Mouse (Mus musculus): Measurements from ENCODE around the gene Maged1. TPM values are rescaled to one million over a fixed set of nuclear protein-coding genes. Genes with fewer than 3 reads are reported as not detected.

Maged1 gene
- 802 and 805 TPM in 2 replicates for polyA plus RNA-seq (2016; fragmentation: Nextera tagmentation; extraction: Ambion mirVana)

DNA sequence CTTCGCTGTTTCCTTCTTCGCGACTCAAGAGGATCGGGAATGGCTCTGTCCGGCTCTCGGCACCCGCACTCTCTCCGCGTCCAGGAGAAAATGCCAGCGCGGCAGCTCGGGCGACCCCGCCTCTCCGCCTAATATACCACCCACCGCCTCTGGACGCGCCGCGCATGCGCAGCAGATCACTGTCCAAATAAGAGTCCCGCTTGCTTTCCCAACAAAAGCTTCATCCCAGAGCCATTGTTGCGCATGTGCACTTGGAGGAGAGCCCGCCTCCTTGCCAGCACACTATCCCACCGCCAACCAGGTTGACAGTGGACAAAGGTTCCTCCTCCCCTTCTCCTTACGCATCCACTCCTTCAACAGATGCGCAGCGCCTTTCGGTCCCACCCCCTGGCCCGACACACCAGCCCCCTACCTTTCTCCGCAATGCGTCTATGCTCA lies at the start of gene Maged1:
Maged1 (minus strand) TSS at position 226 of the 438 bp plus-strand sequence.
- 15% methylated on average over 32 of the region's 32 CpGs for whole genome bisulfite sequencing
- peak; percentile 93 for ATAC-seq (ENCODE audit: insufficient number of reproducible peaks, insufficient read depth, low FRiP score, low TSS enrichment)
- peak within 1 kb of the TSS; percentile 90 for H3K27ac ChIP-seq

GRCm38 (mm10) chrX:94580251-94580650 lies 38.3 kb upstream of the Maged1 start:
- 87% methylated on average over 1 of the region's 1 CpGs for WGBS
- H3K9me3 ChIP-seq = no peaks in the 10 kb centered on the region
- no peak overlapping the region for H3K9ac ChIP-seq
- H3K27ac ChIP-seq = no peak overlapping the region
- no peaks in the 10 kb centered on the region for H3K4me1 ChIP-seq
- no peak for ATAC-seq (ENCODE audit: insufficient number of reproducible peaks, insufficient read depth, low FRiP score, low TSS enrichment)
- 0 out of 2 replicates have a peak, but pooled peaks cover 4% of the 10 kb centered on the region for H3K27me3 ChIP-seq
- no peak overlapping the region for H3K4me3 ChIP-seq
- H3K4me2 ChIP-seq (replicated peaks) = no peak overlapping the region
- no peaks in the 10 kb centered on the region for H3K36me3 ChIP-seq

More for the DNA sequence above, at the start of gene Maged1:
- Histone ChIP-seq H3K27me3 (peaks cover 17% of the 10 kb centered on the region), H3K36me3 (peaks cover 31% of the 10 kb centered on the region), H3K9ac (peak within 1 kb of the TSS; percentile 84), H3K4me3 (peak within 1 kb of the TSS; percentile 57), H3K9me3 (no peaks in the 10 kb centered on the region), H3K4me1 (peaks cover 5% of the 10 kb centered on the region; the same call in 1 of the 2 replicates), H3K4me2 (replicated peaks) (peak within 1 kb of the TSS; percentile 52)

DNA sequence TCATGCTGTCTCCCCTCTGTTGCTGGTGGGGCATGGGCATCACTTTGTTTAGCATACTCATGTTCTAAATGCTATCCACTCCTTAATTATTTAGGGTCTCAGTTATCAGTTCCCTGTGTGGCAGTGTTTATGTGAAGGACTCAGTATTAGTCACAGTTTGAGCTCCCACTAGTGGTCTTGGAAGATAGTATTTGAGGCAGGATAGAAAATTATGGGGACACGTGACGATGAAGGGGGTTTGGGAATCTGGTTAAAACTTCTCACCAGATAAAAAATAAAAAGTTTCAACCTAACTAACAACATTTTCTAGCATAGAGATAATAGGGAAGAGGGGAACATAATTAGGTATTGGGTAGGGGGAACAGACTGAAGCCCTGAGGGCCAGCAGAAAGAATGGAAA lies 22.8 kb upstream of the Maged1 start:
- Histone ChIP-seq H3K4me1 (no peaks in the 10 kb centered on the region), H3K4me2 (replicated peaks) (no peak overlapping the region), H3K27ac (no peak overlapping the region), H3K36me3 (no peaks in the 10 kb centered on the region), H3K4me3 (no peak overlapping the region), H3K9me3 (no peaks in the 10 kb centered on the region), H3K27me3 (no peaks in the 10 kb centered on the region), H3K9ac (no peak overlapping the region)
- ATAC-seq (ENCODE audit: insufficient number of reproducible peaks, insufficient read depth, low FRiP score, low TSS enrichment) = no peak
- WGBS = 63% methylated on average over 2 of the region's 2 CpGs

GRCm38 (mm10) chrX:94562392-94562791 lies 20.4 kb upstream of the Maged1 start:
- Histone ChIP-seq H3K4me1 (no peaks in the 10 kb centered on the region), H3K9me3 (no peaks in the 10 kb centered on the region), H3K4me2 (replicated peaks) (no peak overlapping the region), H3K27ac (no peak overlapping the region), H3K27me3 (no peaks in the 10 kb centered on the region), H3K36me3 (no peaks in the 10 kb centered on the region), H3K4me3 (no peak overlapping the region), H3K9ac (no peak overlapping the region)
- 44% methylated on average over 5 of the region's 5 CpGs for WGBS
- no peak for ATAC-seq (ENCODE audit: insufficient number of reproducible peaks, insufficient read depth, low FRiP score, low TSS enrichment)

DNA sequence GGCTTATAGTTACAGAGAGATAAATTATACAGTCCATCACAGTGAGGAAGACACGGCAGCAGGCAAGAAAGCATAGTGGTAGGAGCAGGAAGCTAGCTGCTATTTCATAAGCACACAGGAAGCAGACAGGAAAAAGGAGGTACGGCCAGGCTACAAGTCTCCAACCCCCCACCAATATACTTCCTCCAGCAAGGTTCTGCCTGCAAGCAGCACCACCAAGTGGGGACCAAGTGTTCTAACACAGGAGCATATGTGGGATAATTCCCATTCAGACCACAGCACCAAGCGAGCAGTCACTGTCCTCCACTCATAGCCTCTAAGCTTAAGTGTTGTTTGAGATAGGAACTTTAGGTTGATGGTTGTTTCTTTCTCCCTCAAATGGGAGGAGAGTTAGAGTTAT lies 6.3 kb upstream of the Maged1 start:
- Histone ChIP-seq H3K4me2 (replicated peaks) (no peak overlapping the region), H3K9ac (no peak overlapping the region), H3K27ac (no peak overlapping the region), H3K4me1 (no peaks in the 10 kb centered on the region), H3K4me3 (no peak overlapping the region), H3K27me3 (no peaks in the 10 kb centered on the region), H3K36me3 (no peaks in the 10 kb centered on the region), H3K9me3 (no peaks in the 10 kb centered on the region)
- ATAC-seq (ENCODE audit: insufficient number of reproducible peaks, insufficient read depth, low FRiP score, low TSS enrichment) = no peak
- 65% methylated on average over 3 of the region's 3 CpGs for WGBS

- H3K27me3 ChIP-seq = peaks cover 13% of the 10 kb centered on the region
- WGBS = 76% methylated on average over 3 of the region's 3 CpGs
- no peak overlapping the region for H3K27ac ChIP-seq
- H3K4me1 ChIP-seq = no peaks in the 10 kb centered on the region
- H3K4me2 ChIP-seq (replicated peaks) = no peak overlapping the region
- H3K9ac ChIP-seq = no peak overlapping the region
- no peaks in the 10 kb centered on the region for H3K9me3 ChIP-seq
- no peaks in the 10 kb centered on the region for H3K36me3 ChIP-seq
- no peak overlapping the region for H3K4me3 ChIP-seq
- ATAC-seq (ENCODE audit: insufficient number of reproducible peaks, insufficient read depth, low FRiP score, low TSS enrichment) = no peak
These were observed 4.0 kb upstream of the Maged1 start for GRCm38 (mm10) chrX:94545941-94546340.

DNA sequence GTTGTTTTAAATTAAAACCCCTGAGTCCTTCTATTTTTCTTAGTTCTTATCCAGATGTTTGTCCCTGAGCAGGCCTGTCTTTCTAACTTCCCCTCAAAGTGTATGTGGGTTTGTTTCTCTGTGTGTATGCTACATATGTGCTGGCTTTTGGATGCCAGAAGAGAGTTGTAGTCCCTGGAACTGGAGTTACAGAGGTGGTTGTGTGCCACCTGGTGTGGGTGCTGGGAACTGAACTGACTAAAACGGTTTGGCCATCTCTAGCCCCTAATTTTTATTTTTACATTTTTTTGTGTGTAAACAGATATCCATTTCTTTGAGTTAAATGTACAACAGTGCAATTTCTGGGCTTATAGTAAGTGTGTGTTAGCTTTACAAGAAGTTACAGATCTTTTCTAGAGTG lies 3.0 kb upstream of the Maged1 start:
- Histone ChIP-seq H3K9me3 (no peaks in the 10 kb centered on the region), H3K4me2 (replicated peaks) (no peak overlapping the region), H3K27ac (no peak overlapping the region), H3K4me3 (no peak overlapping the region), H3K36me3 (peaks cover 3% of the 10 kb centered on the region; the same call in 1 of the 2 replicates), H3K27me3 (peaks cover 17% of the 10 kb centered on the region), H3K9ac (no peak overlapping the region), H3K4me1 (peaks cover 2% of the 10 kb centered on the region; the same call in 1 of the 2 replicates)
- 15% methylated on average over 1 of the region's 1 CpGs for WGBS
- ATAC-seq (ENCODE audit: insufficient number of reproducible peaks, insufficient read depth, low FRiP score, low TSS enrichment) = no peak

DNA sequence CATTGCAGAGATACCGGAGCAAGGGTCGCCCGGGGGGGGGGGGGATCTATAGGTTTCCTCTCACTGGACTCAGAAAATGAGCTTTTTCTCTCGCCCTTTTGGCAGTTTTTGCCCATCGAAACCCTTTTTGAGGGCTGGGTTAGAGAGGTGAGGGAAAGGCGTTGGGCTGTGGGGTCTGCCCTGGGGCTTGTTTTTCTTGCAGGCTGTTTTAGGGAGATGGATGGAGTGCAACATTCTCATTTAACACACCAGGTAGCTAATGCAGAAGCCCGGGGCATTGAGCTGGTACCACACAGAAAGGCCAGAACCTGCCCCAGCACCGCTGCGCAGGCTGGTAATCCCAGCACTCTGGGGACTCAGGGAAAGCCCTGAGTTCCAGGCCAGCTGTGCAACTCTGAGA lies 593 bp upstream of the Maged1 start:
- H3K36me3 ChIP-seq = peaks cover 26% of the 10 kb centered on the region
- peaks cover 17% of the 10 kb centered on the region for H3K27me3 ChIP-seq
- H3K4me3 ChIP-seq = peak overlapping the region; percentile 57
- H3K9me3 ChIP-seq = no peaks in the 10 kb centered on the region
- H3K4me1 ChIP-seq = peaks cover 5% of the 10 kb centered on the region; the same call in 1 of the 2 replicates
- peak overlapping the region; percentile 47 for H3K9ac ChIP-seq
- no peak for ATAC-seq (ENCODE audit: insufficient number of reproducible peaks, insufficient read depth, low FRiP score, low TSS enrichment)
- H3K27ac ChIP-seq = peak overlapping the region; percentile 90
- 15% methylated on average over 9 of the region's 9 CpGs for WGBS
- peak overlapping the region; percentile 47 for H3K4me2 ChIP-seq (replicated peaks)

- Histone ChIP-seq H3K27ac (peak overlapping the region; percentile 87), H3K4me3 (peak overlapping the region; percentile 57), H3K4me2 (replicated peaks) (peak overlapping the region; percentile 52; the same call in 1 of the 2 replicates), H3K4me1 (peaks cover 5% of the 10 kb centered on the region; the same call in 1 of the 2 replicates), H3K27me3 (peaks cover 17% of the 10 kb centered on the region), H3K36me3 (peaks cover 37% of the 10 kb centered on the region), H3K9ac (peak overlapping the region; percentile 84), H3K9me3 (no peaks in the 10 kb centered on the region)
- no peak for ATAC-seq (ENCODE audit: insufficient number of reproducible peaks, insufficient read depth, low FRiP score, low TSS enrichment)
- WGBS = 18% methylated on average over 24 of the region's 25 CpGs
These were observed 737 bp downstream of the Maged1 start for GRCm38 (mm10) chrX:94541206-94541605.

GRCm38 (mm10) chrX:94540341-94541201 lies 1.4 kb downstream of the Maged1 start:
- Histone ChIP-seq H3K27ac (peak overlapping the region; percentile 87), H3K9ac (peak overlapping the region; percentile 84), H3K4me2 (replicated peaks) (peak overlapping the region; percentile 52), H3K4me3 (peak overlapping the region; percentile 57), H3K9me3 (no peaks in the 10 kb centered on the region), H3K4me1 (peaks cover 5% of the 10 kb centered on the region; the same call in 1 of the 2 replicates), H3K36me3 (peaks cover 42% of the 10 kb centered on the region), H3K27me3 (peaks cover 17% of the 10 kb centered on the region)
- peak; percentile 32 for ATAC-seq (ENCODE audit: insufficient number of reproducible peaks, insufficient read depth, low FRiP score, low TSS enrichment)
- WGBS = 20% methylated on average over 36 of the region's 37 CpGs

- Histone ChIP-seq H3K27me3 (0 out of 2 replicates have a peak, but pooled peaks cover 4% of the 10 kb centered on the region), H3K36me3 (peaks cover 33% of the 10 kb centered on the region), H3K4me3 (no peak overlapping the region), H3K9ac (no peak overlapping the region), H3K9me3 (no peaks in the 10 kb centered on the region), H3K4me2 (replicated peaks) (no peak overlapping the region), H3K27ac (no peak overlapping the region), H3K4me1 (no peaks in the 10 kb centered on the region)
- no peak for ATAC-seq (ENCODE audit: insufficient number of reproducible peaks, insufficient read depth, low FRiP score, low TSS enrichment)
- 60% methylated on average over 2 of the region's 2 CpGs for WGBS
These were observed 7.6 kb downstream of the Maged1 start for GRCm38 (mm10) chrX:94534346-94534745.

GRCm38 (mm10) chrX:94530301-94530700 lies 11.6 kb downstream of the Maged1 start:
- ATAC-seq (ENCODE audit: insufficient number of reproducible peaks, insufficient read depth, low FRiP score, low TSS enrichment) = no peak
- no peak overlapping the region for H3K4me3 ChIP-seq
- no peak overlapping the region for H3K4me2 ChIP-seq (replicated peaks)
- no peaks in the 10 kb centered on the region for H3K36me3 ChIP-seq
- H3K9ac ChIP-seq = no peak overlapping the region
- no peaks in the 10 kb centered on the region for H3K4me1 ChIP-seq
- H3K27me3 ChIP-seq = 0 out of 2 replicates have a peak, but pooled peaks cover 7% of the 10 kb centered on the region
- WGBS = 87% methylated on average over 3 of the region's 3 CpGs
- H3K9me3 ChIP-seq = no peaks in the 10 kb centered on the region
- no peak overlapping the region for H3K27ac ChIP-seq

Measured in embryonic facial prominence, embryonic 12.5 days (tissue).